Mouse (Mus musculus): ENCODE results near the gene Gzma.
A peak's percentile ranks its signal among the peaks of the same experiment; 100 is the strongest.

Gzma gene

GRCm38 (mm10) chr13:113100879-113101278, at the start of gene Gzma:
Gzma (minus strand) TSS chr13:113100981.
- TF ChIP-seq GATA4 (IDR thresholded peaks at IDR 0.05; ENCODE audit: insufficient replicate concordance, low read length): no peak

- TF ChIP-seq GATA4 (IDR thresholded peaks at IDR 0.05; ENCODE audit: insufficient replicate concordance, low read length): no peak
These were observed 38.8 kb upstream of the Gzma start for GRCm38 (mm10) chr13:113139597-113139996.

- no peak for TF ChIP-seq GATA4 (IDR thresholded peaks at IDR 0.05; ENCODE audit: insufficient replicate concordance, low read length)
These were observed 29.2 kb upstream of the Gzma start for GRCm38 (mm10) chr13:113129974-113130373.

- TF ChIP-seq GATA4 (IDR thresholded peaks at IDR 0.05; ENCODE audit: insufficient replicate concordance, low read length): no peak
These were observed 20.5 kb upstream of the Gzma start for GRCm38 (mm10) chr13:113121326-113121725.

GRCm38 (mm10) chr13:113120324-113121237, 19.8 kb upstream of the Gzma start:
- no peak for TF ChIP-seq GATA4 (IDR thresholded peaks at IDR 0.05; ENCODE audit: insufficient replicate concordance, low read length)

- TF ChIP-seq GATA4 (IDR thresholded peaks at IDR 0.05; ENCODE audit: insufficient replicate concordance, low read length): no peak
These were observed 18.2 kb upstream of the Gzma start for GRCm38 (mm10) chr13:113118977-113119376.

GRCm38 (mm10) chr13:113104759-113105158, 4.0 kb upstream of the Gzma start:
- TF ChIP-seq GATA4 (IDR thresholded peaks at IDR 0.05; ENCODE audit: insufficient replicate concordance, low read length): no peak

- no peak for TF ChIP-seq GATA4 (IDR thresholded peaks at IDR 0.05; ENCODE audit: insufficient replicate concordance, low read length)
These were observed 1.0 kb upstream of the Gzma start for GRCm38 (mm10) chr13:113101804-113102203.

- no peak for TF ChIP-seq GATA4 (IDR thresholded peaks at IDR 0.05; ENCODE audit: insufficient replicate concordance, low read length)
These were observed 2.4 kb downstream of the Gzma start for GRCm38 (mm10) chr13:113098406-113098805.

GRCm38 (mm10) chr13:113097011-113097410, 3.8 kb downstream of the Gzma start:
- TF ChIP-seq GATA4 (IDR thresholded peaks at IDR 0.05; ENCODE audit: insufficient replicate concordance, low read length): no peak

- no peak for TF ChIP-seq GATA4 (IDR thresholded peaks at IDR 0.05; ENCODE audit: insufficient replicate concordance, low read length)
These were observed 6.2 kb downstream of the Gzma start for GRCm38 (mm10) chr13:113094618-113095017.

- TF ChIP-seq GATA4 (IDR thresholded peaks at IDR 0.05; ENCODE audit: insufficient replicate concordance, low read length): no peak
These were observed 10.3 kb downstream of the Gzma start for GRCm38 (mm10) chr13:113090489-113090888.

GRCm38 (mm10) chr13:113087226-113088017, 13.4 kb downstream of the Gzma start:
- no peak for TF ChIP-seq GATA4 (IDR thresholded peaks at IDR 0.05; ENCODE audit: insufficient replicate concordance, low read length)

- TF ChIP-seq GATA4 (IDR thresholded peaks at IDR 0.05; ENCODE audit: insufficient replicate concordance, low read length): peak; percentile 25; the same call in 1 of the 2 replicates
These were observed 16.0 kb downstream of the Gzma start for GRCm38 (mm10) chr13:113084732-113085131.

GRCm38 (mm10) chr13:113082101-113082500, 18.7 kb downstream of the Gzma start:
- no peak for TF ChIP-seq GATA4 (IDR thresholded peaks at IDR 0.05; ENCODE audit: insufficient replicate concordance, low read length)

GRCm38 (mm10) chr13:113079021-113079420, 21.8 kb downstream of the Gzma start:
- no peak for TF ChIP-seq GATA4 (IDR thresholded peaks at IDR 0.05; ENCODE audit: insufficient replicate concordance, low read length)

Data from liver, adult (tissue).